Mouse (Mus musculus): ENCODE results near the gene Osbpl3. TPM values are rescaled to one million over a fixed set of nuclear protein-coding genes. Genes with fewer than 3 reads are reported as not detected.

Gene Osbpl3
- total RNA-seq, 2 experiments from 2014 or later, result 17.3 to 19.6 TPM

- DNase-seq (ENCODE audit: low spot score in 2 of 2), result no peak
Observed at GRCm38 (mm10) chr6:50300622-50301021, 155.4 kb downstream of the Osbpl3 start.

- no peak for DNase-seq (ENCODE audit: low spot score in 2 of 2)
Observed at GRCm38 (mm10) chr6:50299071-50299470, 156.9 kb downstream of the Osbpl3 start.

GRCm38 (mm10) chr6:50297671-50298070 lies 158.3 kb downstream of the Osbpl3 start:
- DNase-seq (ENCODE audit: low spot score in 2 of 2), result no peak

GRCm38 (mm10) chr6:50295136-50295535 lies 160.9 kb downstream of the Osbpl3 start:
- DNase-seq (ENCODE audit: low spot score in 2 of 2), result no peak

- DNase-seq (ENCODE audit: low spot score in 2 of 2), result peak; percentile 60 to 91
Observed at GRCm38 (mm10) chr6:50294128-50294527, 161.9 kb downstream of the Osbpl3 start.

GRCm38 (mm10) chr6:50291650-50292049 lies 164.4 kb downstream of the Osbpl3 start:
- no peak for DNase-seq (ENCODE audit: low spot score in 2 of 2)

- DNase-seq (ENCODE audit: low spot score in 2 of 2), result no peak
Observed at GRCm38 (mm10) chr6:50286881-50287280, 169.1 kb downstream of the Osbpl3 start.

GRCm38 (mm10) chr6:50279642-50280041 lies 176.4 kb downstream of the Osbpl3 start:
- no peak for DNase-seq (ENCODE audit: low spot score in 2 of 2)

GRCm38 (mm10) chr6:50273947-50274346 lies 182.1 kb downstream of the Osbpl3 start:
- DNase-seq (ENCODE audit: low spot score in 2 of 2), result no peak

GRCm38 (mm10) chr6:50273416-50273815 lies 182.6 kb downstream of the Osbpl3 start:
- DNase-seq (ENCODE audit: low spot score in 2 of 2), result no peak

GRCm38 (mm10) chr6:50263670-50264069 lies 192.3 kb downstream of the Osbpl3 start, which contains the start of gene Gsdme:
Gene Gsdme (minus strand): TSS chr6:50263862.
- no peak for DNase-seq (ENCODE audit: low spot score in 2 of 2)

GRCm38 (mm10) chr6:50262310-50262709 lies 193.7 kb downstream of the Osbpl3 start:
- no peak for DNase-seq (ENCODE audit: low spot score in 2 of 2)

- no peak for DNase-seq (ENCODE audit: low spot score in 2 of 2)
Observed at GRCm38 (mm10) chr6:50261922-50262261, 194.1 kb downstream of the Osbpl3 start.

GRCm38 (mm10) chr6:50261201-50261921 lies 194.6 kb downstream of the Osbpl3 start:
- DNase-seq (ENCODE audit: low spot score in 2 of 2), result peak; percentile 69 to 82

- no peak for DNase-seq (ENCODE audit: low spot score in 2 of 2)
Observed at GRCm38 (mm10) chr6:50255356-50255755, 200.6 kb downstream of the Osbpl3 start.

GRCm38 (mm10) chr6:50254723-50255184 lies 201.2 kb downstream of the Osbpl3 start:
- peak in 1 of 2 experiments; percentile 49 for DNase-seq (ENCODE audit: low spot score in 2 of 2)

- no peak for DNase-seq (ENCODE audit: low spot score in 2 of 2)
Observed at GRCm38 (mm10) chr6:50252690-50253089, 203.3 kb downstream of the Osbpl3 start.

GRCm38 (mm10) chr6:50247791-50248190 lies 208.2 kb downstream of the Osbpl3 start:
- DNase-seq (ENCODE audit: low spot score in 2 of 2), result no peak

GRCm38 (mm10) chr6:50247356-50247755 lies 208.6 kb downstream of the Osbpl3 start:
- DNase-seq (ENCODE audit: low spot score in 2 of 2), result no peak

- DNase-seq (ENCODE audit: low spot score in 2 of 2), result no peak
Observed at GRCm38 (mm10) chr6:50244967-50245366, 211.0 kb downstream of the Osbpl3 start.

GRCm38 (mm10) chr6:50244126-50244525 lies 211.9 kb downstream of the Osbpl3 start:
- DNase-seq (ENCODE audit: low spot score in 2 of 2), result no peak
